Mouse (Mus musculus) hindbrain, embryonic 16.5 days (tissue): ENCODE results near the gene Runx2. TPM values are rescaled to one million over a fixed set of nuclear protein-coding genes. Genes with fewer than 3 reads are reported as not detected.

ENCODE experiments used
- ATAC-seq: fragments of 200-750 bp; cut with Nextera tagmentation; 2 replicates; pipeline ENCODE4 v1.8.0; 2017; ENCODE audit warnings: moderate TSS enrichment, moderate library complexity
- H3K27ac ChIP-seq: fragments of 300-500 bp; sonication (generic); 2 replicates; pipeline ENCODE4 v1.5.1; 2014; ENCODE audit warnings: low read depth, mild to moderate bottlenecking, control low read depth, low read length, moderate library complexity
- H3K27me3 ChIP-seq: fragments of 300-500 bp; sonication (generic); replicated peaks from 2 replicates; pipeline ENCODE4 v1.6.1; 2014; ENCODE audit warnings: low read length; ENCODE audit not compliant: control insufficient read depth, insufficient read depth
- H3K36me3 ChIP-seq: fragments of 300-500 bp; sonication (generic); 2 replicates; pipeline ENCODE4 v1.6.1; 2014; ENCODE audit warnings: mild to moderate bottlenecking, low read length, moderate library complexity, mixed read lengths; ENCODE audit not compliant: control insufficient read depth, insufficient read depth
- H3K4me1 ChIP-seq: fragments of 300-500 bp; sonication (generic); 2 replicates; pipeline ENCODE4 v1.6.1; 2014; ENCODE audit warnings: low read depth, low read length; ENCODE audit not compliant: control insufficient read depth, insufficient read depth
- H3K4me2 ChIP-seq: fragments of 300-500 bp; sonication (generic); 2 replicates; pipeline ENCODE4 v1.6.1; 2014; ENCODE audit warnings: mild to moderate bottlenecking, low read length, control low read depth, moderate library complexity
- H3K4me3 ChIP-seq: fragments of 300-500 bp; sonication (generic); 2 replicates; pipeline ENCODE4 v1.5.1; 2014; ENCODE audit warnings: mild to moderate bottlenecking, low read length, control low read depth, moderate library complexity
- H3K9ac ChIP-seq: fragments of 300-500 bp; sonication (generic); 2 replicates; pipeline ENCODE4 v1.6.1; 2014; ENCODE audit warnings: low read depth, mild to moderate bottlenecking, control low read depth, low read length, moderate library complexity
- H3K9me3 ChIP-seq: fragments of 300-500 bp; sonication (generic); 2 replicates; pipeline ENCODE4 v1.6.1; 2014; ENCODE audit warnings: mild to moderate bottlenecking, low read length, moderate library complexity; ENCODE audit not compliant: control insufficient read depth
- WGBS: fragments of 180-500 bp; shearing (Covaris S2); extraction: QIAGEN DNeasy Blood & Tissue Kit; methylation state at CpG from one replicate; pipeline ENCODE4 v1.1.7; 2014; 5-methylcytosine and 5-hydroxymethylcytosine counted together
- polyA plus RNA-seq: library from polyadenylated mRNA; unstranded; fragments of >200 nt; fragmentation: Nextera tagmentation; extraction: Ambion mirVana; gene quantifications from 2 replicates; pipeline ENCODE4 v1.2.1, GENCODE M21; 2015

Runx2 gene
- polyA plus RNA-seq, 1 experiment from 2014 or later: 0.31 TPM

GRCm38 (mm10) chr17:44549551-44549950 lies 265.0 kb downstream of the Runx2 start:
- no peak for ATAC-seq
- no peak overlapping the region for H3K4me3 ChIP-seq
- H3K4me1 ChIP-seq: no peaks in the 10 kb centered on the region
- H3K27me3 ChIP-seq: no peaks in the 10 kb centered on the region
- H3K4me2 ChIP-seq: no peak overlapping the region
- no peaks in the 10 kb centered on the region for H3K9me3 ChIP-seq
- WGBS: 66% methylated on average over 2 of the region's 2 CpGs
- no peaks in the 10 kb centered on the region for H3K36me3 ChIP-seq
- H3K27ac ChIP-seq: no peak overlapping the region
- H3K9ac ChIP-seq: no peak overlapping the region

- H3K4me1 ChIP-seq: no peaks in the 10 kb centered on the region
- WGBS: 73% methylated on average over 4 of the region's 4 CpGs
- ATAC-seq: no peak
Observed at GRCm38 (mm10) chr17:44547922-44548321, 266.7 kb downstream of the Runx2 start.

GRCm38 (mm10) chr17:44546801-44547200 lies 267.8 kb downstream of the Runx2 start:
- H3K36me3 ChIP-seq: no peaks in the 10 kb centered on the region
- no peaks in the 10 kb centered on the region for H3K27me3 ChIP-seq
- H3K4me2 ChIP-seq: no peak overlapping the region
- WGBS: 65% methylated on average over 8 of the region's 8 CpGs
- no peak overlapping the region for H3K4me3 ChIP-seq
- no peaks in the 10 kb centered on the region for H3K9me3 ChIP-seq
- H3K9ac ChIP-seq: no peak overlapping the region
- no peak overlapping the region for H3K27ac ChIP-seq
- H3K4me1 ChIP-seq: no peaks in the 10 kb centered on the region
- ATAC-seq: no peak

More at GRCm38 (mm10) chr17:44547922-44548321, 266.7 kb downstream of the Runx2 start:
- no peaks in the 10 kb centered on the region for H3K9me3 ChIP-seq
- no peak overlapping the region for H3K4me3 ChIP-seq
- H3K4me2 ChIP-seq: no peak overlapping the region
- H3K27ac ChIP-seq: no peak overlapping the region
- H3K9ac ChIP-seq: no peak overlapping the region
- H3K27me3 ChIP-seq: no peaks in the 10 kb centered on the region
- H3K36me3 ChIP-seq: no peaks in the 10 kb centered on the region

GRCm38 (mm10) chr17:44545141-44545813 lies 269.3 kb downstream of the Runx2 start:
- no peaks in the 10 kb centered on the region for H3K9me3 ChIP-seq
- H3K9ac ChIP-seq: no peak overlapping the region

GRCm38 (mm10) chr17:44542706-44543105 lies 271.9 kb downstream of the Runx2 start:
- H3K4me2 ChIP-seq: no peak overlapping the region
- H3K4me1 ChIP-seq: no peaks in the 10 kb centered on the region
- no peaks in the 10 kb centered on the region for H3K36me3 ChIP-seq
- no peak overlapping the region for H3K9ac ChIP-seq
- WGBS: 90% methylated on average over 3 of the region's 3 CpGs
- H3K27me3 ChIP-seq: no peaks in the 10 kb centered on the region
- H3K27ac ChIP-seq: no peak overlapping the region
- no peaks in the 10 kb centered on the region for H3K9me3 ChIP-seq
- H3K4me3 ChIP-seq: no peak overlapping the region
- no peak for ATAC-seq

More at GRCm38 (mm10) chr17:44545141-44545813, 269.3 kb downstream of the Runx2 start:
- H3K4me2 ChIP-seq: no peak overlapping the region
- ATAC-seq: no peak
- 56% methylated on average over 14 of the region's 14 CpGs for WGBS
- no peaks in the 10 kb centered on the region for H3K36me3 ChIP-seq
- H3K4me1 ChIP-seq: no peaks in the 10 kb centered on the region
- no peaks in the 10 kb centered on the region for H3K27me3 ChIP-seq
- H3K4me3 ChIP-seq: no peak overlapping the region
- no peak overlapping the region for H3K27ac ChIP-seq

GRCm38 (mm10) chr17:44540699-44541098 lies 273.9 kb downstream of the Runx2 start:
- no peak overlapping the region for H3K4me3 ChIP-seq
- H3K4me2 ChIP-seq: no peak overlapping the region
- WGBS: 67% methylated on average over 5 of the region's 5 CpGs
- H3K36me3 ChIP-seq: no peaks in the 10 kb centered on the region
- ATAC-seq: no peak
- H3K9me3 ChIP-seq: no peaks in the 10 kb centered on the region
- no peak overlapping the region for H3K9ac ChIP-seq
- no peak overlapping the region for H3K27ac ChIP-seq
- no peaks in the 10 kb centered on the region for H3K27me3 ChIP-seq
- no peaks in the 10 kb centered on the region for H3K4me1 ChIP-seq

- no peaks in the 10 kb centered on the region for H3K9me3 ChIP-seq
- no peak overlapping the region for H3K27ac ChIP-seq
- H3K4me2 ChIP-seq: no peak overlapping the region
- no peaks in the 10 kb centered on the region for H3K36me3 ChIP-seq
- H3K4me3 ChIP-seq: no peak overlapping the region
- WGBS: 64% methylated on average over 11 of the region's 11 CpGs
- ATAC-seq: no peak
- no peak overlapping the region for H3K9ac ChIP-seq
- no peaks in the 10 kb centered on the region for H3K27me3 ChIP-seq
- H3K4me1 ChIP-seq: no peaks in the 10 kb centered on the region
Observed at GRCm38 (mm10) chr17:44538921-44539320, 275.7 kb downstream of the Runx2 start.

- no peaks in the 10 kb centered on the region for H3K36me3 ChIP-seq
- H3K4me3 ChIP-seq: no peak overlapping the region
- no peaks in the 10 kb centered on the region for H3K27me3 ChIP-seq
- 76% methylated on average over 6 of the region's 6 CpGs for WGBS
- no peak overlapping the region for H3K9ac ChIP-seq
- no peaks in the 10 kb centered on the region for H3K4me1 ChIP-seq
- no peak overlapping the region for H3K4me2 ChIP-seq
- H3K27ac ChIP-seq: no peak overlapping the region
- no peaks in the 10 kb centered on the region for H3K9me3 ChIP-seq
- ATAC-seq: no peak
Observed at GRCm38 (mm10) chr17:44530000-44530399, 284.6 kb downstream of the Runx2 start.

GRCm38 (mm10) chr17:44528617-44529016 lies 286.0 kb downstream of the Runx2 start:
- WGBS: 36% methylated on average over 4 of the region's 4 CpGs
- Histone ChIP-seq H3K9ac (no peak overlapping the region), H3K4me1 (no peaks in the 10 kb centered on the region), H3K36me3 (no peaks in the 10 kb centered on the region), H3K9me3 (no peaks in the 10 kb centered on the region), H3K27ac (no peak overlapping the region), H3K4me3 (no peak overlapping the region), H3K27me3 (no peaks in the 10 kb centered on the region), H3K4me2 (no peak overlapping the region)
- ATAC-seq: no peak
